Mouse (Mus musculus): ENCODE measurements around the gene Erp29.
"Not testable (repeated sequence)": the region's sequence is repeated elsewhere in the genome, so short reads cannot be mapped to it uniquely, and the experiment has no call there.

Gene Erp29

DNA sequence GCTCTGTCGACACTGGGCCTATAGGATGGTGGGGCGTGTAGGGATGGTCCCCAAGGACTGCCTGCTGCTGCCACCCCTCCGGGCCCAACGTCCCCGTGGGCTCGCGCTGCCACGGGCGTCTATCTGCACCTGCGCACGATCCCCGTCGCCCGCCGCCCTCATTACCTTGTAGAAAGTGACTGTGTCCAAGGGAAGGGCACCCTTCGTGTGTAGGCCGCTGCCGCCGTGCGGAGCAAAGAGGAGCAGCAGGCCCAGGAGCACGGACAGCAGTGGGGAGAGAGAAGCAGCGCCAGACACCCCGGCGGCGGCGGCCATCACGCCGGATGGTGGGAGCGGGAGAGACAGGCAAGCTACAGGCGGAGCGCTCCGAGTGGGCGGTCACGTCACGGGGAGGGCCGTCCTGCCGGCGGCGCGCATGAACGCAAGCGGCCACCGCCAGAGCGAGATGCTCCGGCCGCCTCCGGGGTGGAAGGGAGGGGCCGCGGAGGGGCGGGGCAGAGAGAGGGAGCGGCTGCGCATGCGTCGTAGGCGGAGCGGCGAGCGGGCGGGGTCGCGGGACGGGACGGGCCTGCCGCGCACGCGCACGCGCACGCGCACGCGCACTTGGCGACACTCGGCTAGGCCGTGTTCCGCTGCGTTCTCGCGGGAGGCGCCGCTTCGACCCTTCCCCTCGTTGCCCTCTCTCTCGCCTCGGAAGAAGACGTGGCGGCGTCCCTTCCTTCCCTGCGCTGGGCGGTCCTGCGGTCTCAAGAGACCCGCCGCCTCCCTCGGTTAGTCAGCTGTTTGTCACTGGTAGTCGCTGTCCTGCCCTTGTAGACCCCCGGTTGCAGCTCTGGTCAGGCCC is at the start of gene Erp29:
Erp29 (minus strand) TSS at position 481 of the 844 bp plus-strand sequence.
- DNase-seq, result peak; percentile 99 to 100

GRCm38 (mm10) chr5:121501424-121501996 is 49.2 kb upstream of the Erp29 start:
- not testable (repeated sequence) for DNase-seq

- no peak for DNase-seq
Observed at GRCm38 (mm10) chr5:121500719-121501118, 48.4 kb upstream of the Erp29 start.

DNA sequence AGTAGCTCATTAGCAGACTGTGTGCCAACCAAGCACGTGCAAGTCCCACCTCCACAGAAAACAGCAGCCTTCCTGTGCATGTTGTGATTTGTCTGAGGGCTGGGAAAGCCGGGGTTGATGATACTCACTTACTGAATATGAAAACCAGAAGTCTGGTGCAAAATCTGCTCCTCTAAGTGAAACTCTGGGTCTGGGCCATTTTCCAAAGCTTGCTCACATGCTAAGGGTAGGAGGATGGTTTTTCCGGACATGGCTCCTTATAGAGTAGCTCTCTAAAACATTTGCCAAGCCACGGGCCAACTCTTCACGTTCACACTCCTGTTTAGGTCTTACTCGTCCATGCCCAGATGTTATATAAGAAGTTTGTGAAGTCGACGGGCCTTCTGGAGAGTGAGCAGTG is 41.0 kb upstream of the Erp29 start:
- DNase-seq, result no peak

- no peak for DNase-seq
Observed at GRCm38 (mm10) chr5:121484801-121485200, 32.5 kb upstream of the Erp29 start.

DNA sequence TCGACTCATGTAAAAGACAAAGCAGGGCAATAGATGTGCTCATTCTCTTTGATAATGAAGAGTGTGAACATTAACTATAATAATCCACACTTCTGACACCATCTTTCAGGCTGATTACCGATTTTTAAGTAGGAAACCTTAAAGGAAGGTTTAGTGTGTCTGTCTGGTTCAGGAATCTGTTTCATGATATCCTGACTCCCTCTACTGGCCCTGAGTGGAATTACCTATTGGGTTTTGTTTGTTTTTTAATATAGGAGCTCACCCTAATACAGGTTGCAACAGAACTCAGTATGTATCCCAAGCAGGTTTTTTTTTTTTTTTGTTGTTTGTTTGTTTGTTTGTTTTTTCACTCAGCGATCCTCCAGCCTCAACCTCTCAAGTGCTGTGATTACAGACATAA is 25.4 kb upstream of the Erp29 start:
- DNase-seq, result peak in 1 of 2 experiments; percentile 52

- no peak for DNase-seq
Observed at GRCm38 (mm10) chr5:121476040-121476439, 23.7 kb upstream of the Erp29 start.

DNA sequence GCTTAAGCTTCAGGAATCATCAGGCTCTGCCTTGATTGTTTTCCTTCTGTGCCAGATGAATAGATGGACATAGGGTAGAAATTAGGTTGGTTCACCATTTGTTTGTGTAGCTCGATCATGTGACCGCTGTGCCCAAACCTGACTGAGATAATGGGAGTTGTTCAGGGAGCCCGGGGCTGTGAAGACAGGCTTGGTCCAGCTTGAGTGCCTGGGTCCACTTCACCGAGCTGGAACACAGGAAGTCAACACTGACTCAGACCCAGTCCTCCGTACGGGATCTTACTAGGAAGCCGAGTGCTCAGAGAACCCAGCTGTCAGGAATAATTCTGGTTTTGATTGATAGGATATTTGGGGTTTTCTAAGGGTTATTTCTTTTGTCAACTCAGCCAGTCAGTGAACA is 22.3 kb upstream of the Erp29 start:
- DNase-seq, result no peak

GRCm38 (mm10) chr5:121472411-121472810 is 20.1 kb upstream of the Erp29 start:
- DNase-seq, result no peak

GRCm38 (mm10) chr5:121469566-121469965 is 17.3 kb upstream of the Erp29 start:
- DNase-seq, result no peak

DNA sequence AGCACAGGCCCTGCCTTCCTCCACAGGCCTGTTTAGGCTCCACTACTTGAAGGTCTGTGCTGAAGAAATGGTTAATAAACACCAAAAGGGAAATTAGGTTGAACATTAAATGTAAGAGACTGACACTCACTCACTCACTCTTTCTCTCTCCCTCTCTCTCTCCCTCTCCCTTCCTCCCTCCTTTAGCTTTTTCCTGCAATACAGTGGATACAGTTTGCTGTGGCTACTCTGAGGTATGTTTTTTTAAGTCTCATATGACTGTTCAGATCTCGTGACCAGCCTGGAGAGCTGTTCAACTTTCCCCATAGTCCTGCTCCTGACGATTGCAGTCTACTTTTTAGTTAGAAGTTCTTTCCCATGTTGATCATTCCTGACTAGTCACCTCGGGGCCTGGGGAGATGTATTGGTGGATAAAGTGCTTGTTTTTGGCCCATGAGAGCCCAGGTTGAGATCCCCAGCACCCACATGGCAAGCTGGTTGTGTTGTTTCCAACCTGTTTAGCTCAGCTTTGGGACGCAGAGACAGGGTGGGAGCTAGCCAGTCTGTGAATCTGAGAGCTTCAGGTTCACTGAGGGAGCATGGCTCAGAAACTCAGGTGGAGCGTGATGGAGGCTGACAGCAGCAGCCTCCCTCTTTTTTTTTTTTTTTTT is 11.4 kb upstream of the Erp29 start:
- DNase-seq, result no peak

GRCm38 (mm10) chr5:121462967-121463366 is 10.7 kb upstream of the Erp29 start:
- DNase-seq, result no peak

DNA sequence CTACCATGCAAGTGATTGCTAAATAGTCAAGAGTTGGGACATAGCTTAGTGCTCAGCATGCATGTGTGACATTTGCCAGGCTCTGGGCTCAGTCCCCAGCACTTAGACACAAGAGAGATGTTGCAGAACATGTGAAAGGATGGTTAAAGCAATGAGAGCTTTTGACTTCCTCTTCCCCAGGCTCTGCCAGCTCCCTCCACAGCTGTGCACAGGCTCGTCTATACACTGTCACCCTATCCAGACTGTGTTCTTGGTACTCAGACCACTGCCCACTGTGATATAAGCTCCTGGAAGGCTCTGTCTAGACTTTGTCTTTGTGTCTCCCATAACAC is 9.8 kb upstream of the Erp29 start:
- DNase-seq, result no peak

- no peak for DNase-seq
Observed at GRCm38 (mm10) chr5:121461339-121462170, 9.2 kb upstream of the Erp29 start.

DNA sequence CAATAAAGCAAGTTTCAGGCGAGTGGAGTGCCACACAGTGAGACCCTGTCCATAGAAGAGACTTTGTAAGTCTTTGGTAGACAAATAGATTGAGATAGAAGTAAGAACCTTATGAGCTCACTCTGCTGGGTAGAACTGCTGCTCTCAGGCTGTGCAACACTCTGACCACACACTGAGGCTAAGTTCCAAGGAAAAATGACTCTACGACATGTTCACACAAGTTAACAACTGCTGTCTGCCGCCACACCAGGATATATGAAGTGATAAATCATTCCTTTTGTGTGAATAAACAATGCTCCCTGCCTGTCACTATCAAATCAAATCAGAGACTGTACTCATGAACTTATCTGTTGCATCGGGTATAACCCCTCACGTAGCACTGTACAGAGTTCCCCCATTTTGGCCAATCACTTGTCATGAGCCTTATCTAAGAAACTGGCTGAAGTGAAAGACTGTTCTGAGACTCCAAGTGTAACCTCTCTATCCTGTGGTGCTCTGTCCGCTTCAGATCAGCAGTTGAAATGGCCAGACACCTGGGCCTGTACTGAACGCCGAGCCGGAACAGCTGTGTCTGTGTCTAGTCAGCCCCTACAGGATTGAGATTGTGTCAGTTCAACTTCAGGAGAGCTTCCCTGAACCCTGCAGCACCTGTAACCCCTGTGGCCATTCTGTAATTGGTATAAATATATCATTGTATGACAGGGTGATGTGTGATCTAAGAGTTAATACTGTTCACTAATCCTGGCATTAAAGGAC is 3.4 kb upstream of the Erp29 start:
- DNase-seq, result no peak

DNA sequence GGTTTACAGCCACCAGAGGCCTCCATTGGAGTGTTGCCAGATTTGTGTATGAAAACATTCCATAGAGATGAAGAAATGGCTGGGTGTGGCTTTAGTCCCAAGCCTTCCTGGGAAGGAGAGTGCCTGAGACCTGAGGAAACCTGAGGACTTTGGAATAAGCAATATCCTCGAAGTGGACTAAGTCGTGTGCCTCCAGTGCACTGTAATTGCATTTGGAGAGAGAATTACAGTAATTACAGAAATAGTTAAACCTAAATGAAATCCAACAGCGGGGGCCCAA is 2.1 kb upstream of the Erp29 start:
- no peak for DNase-seq

GRCm38 (mm10) chr5:121453743-121454502 is 1.6 kb upstream of the Erp29 start:
- no peak for DNase-seq

DNA sequence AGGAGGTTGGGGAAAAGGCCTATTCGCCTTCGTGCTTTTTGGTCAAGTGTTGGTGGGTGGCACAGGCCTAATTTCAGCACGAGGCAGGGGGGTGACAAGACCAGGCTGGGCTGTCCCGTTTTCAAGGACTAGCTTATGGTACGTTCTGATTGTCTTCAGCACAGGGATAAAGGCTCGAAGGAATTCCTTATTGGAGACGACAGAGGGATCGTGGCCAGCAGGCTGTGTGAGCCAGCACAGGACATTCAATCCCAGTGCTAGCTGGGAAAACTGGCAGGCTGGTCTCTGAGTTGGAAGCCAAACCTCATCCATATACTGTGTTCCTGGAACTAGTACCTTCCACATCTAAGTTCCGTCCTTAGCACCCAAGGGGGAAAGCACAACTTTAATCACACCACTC is 600 bp upstream of the Erp29 start:
- peak; percentile 66 to 72 for DNase-seq

- peak in 1 of 2 experiments; percentile 70 for DNase-seq
Observed at GRCm38 (mm10) chr5:121451644-121452025, 671 bp downstream of the Erp29 start, which contains the start of gene Tmem116. Gene Tmem116 (plus strand): TSS chr5:121451893.

GRCm38 (mm10) chr5:121451203-121451602 is 1.1 kb downstream of the Erp29 start:
- DNase-seq, result no peak

DNA sequence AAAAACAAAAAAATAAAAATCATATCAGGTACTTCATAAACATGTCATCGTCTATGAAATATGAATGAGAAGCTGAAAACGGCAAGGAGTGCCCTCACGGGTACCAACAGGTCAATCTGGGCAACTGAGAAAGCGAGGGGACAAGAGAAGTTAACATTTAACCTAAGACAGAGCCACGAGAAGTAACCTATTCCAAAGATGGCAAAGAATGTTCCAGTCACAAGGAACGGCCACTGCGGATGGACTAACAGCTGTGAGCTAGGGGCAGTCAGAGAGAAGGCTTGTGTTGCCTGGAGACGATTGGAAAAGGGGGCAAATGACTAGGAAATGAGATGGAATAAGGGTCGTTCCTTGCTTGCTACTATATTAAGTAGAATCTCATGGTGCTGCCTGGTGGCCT is 1.8 kb downstream of the Erp29 start:
- no peak for DNase-seq

DNA sequence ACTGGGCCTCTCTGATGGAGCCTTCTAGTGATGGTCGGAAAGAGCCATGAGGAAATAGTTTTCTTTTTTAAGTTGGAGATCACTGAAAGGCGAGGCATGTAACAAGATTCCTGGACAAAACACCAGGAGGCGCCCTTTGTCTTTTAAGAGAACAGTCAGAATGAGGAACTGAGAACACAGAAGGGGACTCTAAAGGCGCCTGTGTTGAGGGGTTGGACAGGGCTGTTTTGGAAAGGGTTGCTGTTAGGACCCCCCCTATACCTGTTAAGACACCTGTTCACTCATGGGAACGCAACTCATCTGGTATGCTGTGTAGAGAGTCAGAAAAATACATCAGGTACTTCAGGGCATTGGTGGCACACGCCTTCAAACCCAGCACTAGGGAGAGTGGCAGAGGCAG is 2.3 kb downstream of the Erp29 start:
- peak in 1 of 2 experiments; percentile 64 for DNase-seq

All from cerebellum, postnatal 25 days (tissue).